ENCODE assay signal across 8 mouse cellular contexts in genomic region chr5:142439911-142440432, GRCm38 (mm10). TPM values are rescaled to one million over a fixed set of nuclear protein-coding genes. Genes with fewer than 3 reads are reported as not detected.
DNase-seq lines count a peak whose midpoint lies in the region; ATAC-seq and TF ChIP-seq lines count a peak whose summit lies in the region.

No protein-coding gene starts in this region.

- peaks cover 42% of the 10 kb centered on the region for H3K4me1 ChIP-seq in spleen, adult 2 months (ENCODE audit: control insufficient read depth, insufficient read depth, insufficient read length)
- peaks cover 29% of the 10 kb centered on the region for H3K4me1 ChIP-seq in midbrain, embryonic 15.5 days

- H3K4me3 ChIP-seq in spleen, adult 2 months (ENCODE audit: extremely low read depth, insufficient read depth, insufficient read length): peak overlapping the region; percentile 49
- H3K4me3 ChIP-seq in midbrain, embryonic 15.5 days: peak overlapping the region; percentile 10

- TF ChIP-seq CTCF in spleen, adult 2 months (IDR thresholded peaks at IDR 0.05; ENCODE audit: extremely low read depth, insufficient read depth, insufficient read length, insufficient replicate concordance): no peak

- peak; percentile 63 for ATAC-seq in midbrain, embryonic 15.5 days (replicated peaks)

- no peak overlapping the region for H3K9ac ChIP-seq in midbrain, embryonic 15.5 days

- H3K36me3 ChIP-seq in spleen, adult 2 months (ENCODE audit: control insufficient read depth, insufficient read depth, low read length): peaks cover 15% of the 10 kb centered on the region
- peaks cover 14% of the 10 kb centered on the region for H3K36me3 ChIP-seq in midbrain, embryonic 15.5 days (replicated peaks)

- peak; percentile 63 for DNase-seq in embryo, embryonic 11 days
- no peak for DNase-seq in embryo, embryonic 10.5 days (ENCODE audit: low spot score)
- DNase-seq in spleen, adult 2 months (ENCODE audit: low read depth in 1 of 2, low spot score in 2 of 2): no peak
- DNase-seq in spleen, postnatal 14 days (ENCODE audit: low spot score in 2 of 2): no peak
- peak; percentile 70 for DNase-seq in induced T-regulatory cell, adult 2 months (ENCODE audit: low read depth)
- no peak for DNase-seq in right cerebral cortex, postnatal 10 days (ENCODE audit: low spot score in 2 of 2)
- DNase-seq in layer of hippocampus, postnatal 36 days: no peak

- no peaks in the 10 kb centered on the region for H3K9me3 ChIP-seq in midbrain, embryonic 15.5 days

- peak overlapping the region; percentile 43 for H3K4me2 ChIP-seq in midbrain, embryonic 15.5 days

- no peaks in the 10 kb centered on the region for H3K27me3 ChIP-seq in spleen, adult 2 months (ENCODE audit: control insufficient read depth, insufficient read depth, low read length)
- no peaks in the 10 kb centered on the region for H3K27me3 ChIP-seq in midbrain, embryonic 15.5 days (replicated peaks)

- no peak for TF ChIP-seq POLR2A in spleen, adult 2 months (IDR thresholded peaks at IDR 0.05; ENCODE audit: low read depth, low read length)

- H3K27ac ChIP-seq in spleen, adult 2 months (ENCODE audit: insufficient read depth, low read length): peak overlapping the region; percentile 91
- H3K27ac ChIP-seq in midbrain, embryonic 15.5 days: peak overlapping the region; percentile 69

- WGBS in spleen, adult 2 months: 15% methylated on average over 12 of the region's 12 CpGs
- WGBS in midbrain, embryonic 15.5 days: 2% methylated on average over 12 of the region's 12 CpGs

RNA-seq across cellular contexts. Expression of gene Ap5z1, which starts 23.8 kb away (rescaled TPM):
- 58.4 and 74.0 TPM in 2 replicates for polyA plus RNA-seq in spleen, adult 2 months (2012; rRNA removed)
- polyA plus RNA-seq in midbrain, embryonic 15.5 days (2015; fragmentation: Nextera tagmentation; extraction: Ambion mirVana): 13.7 and 14.2 TPM in 2 replicates
- 10 to 100 TPM; 19.7 to 31.9 TPM for total RNA-seq in layer of hippocampus, postnatal 36 days (2021)

RNA-seq across cellular contexts. Expression of gene Foxk1, which starts 38.7 kb away (rescaled TPM):
- 39.2 and 133 TPM in 2 replicates for polyA plus RNA-seq in spleen, adult 2 months (2012; rRNA removed)
- polyA plus RNA-seq in midbrain, embryonic 15.5 days (2015; fragmentation: Nextera tagmentation; extraction: Ambion mirVana): 6.9 and 8.1 TPM in 2 replicates
- 10 to 100 TPM; 47.9 to 52.2 TPM for total RNA-seq in layer of hippocampus, postnatal 36 days (2021)

Comparison
In these comparisons a context has a peak if more than half of its experiments do, and no peak if none do; other contexts are left out.
1. DNase-seq: peak in embryo, embryonic 11 days (single experiment) and induced T-regulatory cell, adult 2 months (single experiment); none in embryo, embryonic 10.5 days (single experiment), spleen, adult 2 months (0 of 2), spleen, postnatal 14 days (0 of 2), right cerebral cortex, postnatal 10 days (0 of 2) and layer of hippocampus, postnatal 36 days (0 of 2).